Mouse (Mus musculus): ENCODE measurements at regions not wholly inside any gene's neighbourhood (a gene's known extent, or its start where the extent isn't known, plus 50 kb on each side); places are given as distances from the start of the nearest gene placed in this dataset.

- Histone ChIP-seq H3K27me3 (ENCODE audit: control insufficient read depth, insufficient read depth, low read length) (no peaks in the 10 kb centered on the region), H3K9me3 (replicated peaks; ENCODE audit: control insufficient read depth, low read length) (no peaks in the 10 kb centered on the region), H3K4me2 (ENCODE audit: low read depth, low read length) (no peak overlapping the region), H3K4me1 (ENCODE audit: control insufficient read depth, insufficient read depth) (no peaks in the 10 kb centered on the region), H3K9ac (replicated peaks; ENCODE audit: low read depth, low read length) (no peak overlapping the region), H3K27ac (ENCODE audit: low read depth) (no peak overlapping the region), H3K4me3 (ENCODE audit: low read depth, low read length) (no peak overlapping the region), H3K36me3 (replicated peaks; ENCODE audit: control insufficient read depth, insufficient read depth, low read length) (no peaks in the 10 kb centered on the region)
- 62% methylated on average over 5 of the region's 5 CpGs for WGBS
- TF ChIP-seq EP300 (IDR thresholded peaks at IDR 0.05; ENCODE audit: low read depth) (no peak), CTCF (IDR thresholded peaks at IDR 0.05; ENCODE audit: low read depth) (no peak)
- no peak for ATAC-seq (ENCODE audit: insufficient read depth, low read depth)
- DNase-seq (ENCODE audit: low spot score) = no peak
Observed at GRCm38 (mm10) chr13:106738011-106738410, 198.7 kb downstream of the Ipo11 start.

- TF ChIP-seq EP300 (IDR thresholded peaks at IDR 0.05; ENCODE audit: low read depth) (no peak), CTCF (IDR thresholded peaks at IDR 0.05; ENCODE audit: low read depth) (no peak)
- DNase-seq (ENCODE audit: low spot score) (no peak), ATAC-seq (ENCODE audit: insufficient read depth, low read depth) (no peak)
- Histone ChIP-seq H3K27ac (ENCODE audit: low read depth) (no peak overlapping the region), H3K4me2 (ENCODE audit: low read depth, low read length) (no peak overlapping the region), H3K9me3 (replicated peaks; ENCODE audit: control insufficient read depth, low read length) (no peaks in the 10 kb centered on the region), H3K36me3 (replicated peaks; ENCODE audit: control insufficient read depth, insufficient read depth, low read length) (no peaks in the 10 kb centered on the region), H3K4me3 (ENCODE audit: low read depth, low read length) (no peak overlapping the region), H3K4me1 (ENCODE audit: control insufficient read depth, insufficient read depth) (no peaks in the 10 kb centered on the region), H3K27me3 (ENCODE audit: control insufficient read depth, insufficient read depth, low read length) (no peaks in the 10 kb centered on the region), H3K9ac (replicated peaks; ENCODE audit: low read depth, low read length) (no peak overlapping the region)
- 54% methylated on average over 2 of the region's 2 CpGs for WGBS
Observed at GRCm38 (mm10) chr13:106734323-106734722, 202.4 kb downstream of the Ipo11 start.

GRCm38 (mm10) chr13:106732906-106733305, 203.9 kb downstream of the Ipo11 start:
- ATAC-seq (ENCODE audit: insufficient read depth, low read depth) = no peak
- TF ChIP-seq EP300 (IDR thresholded peaks at IDR 0.05; ENCODE audit: low read depth) = no peak
- no peak for TF ChIP-seq CTCF (IDR thresholded peaks at IDR 0.05; ENCODE audit: low read depth)
- H3K4me2 ChIP-seq (ENCODE audit: low read depth, low read length) = no peak overlapping the region
- no peak overlapping the region for H3K9ac ChIP-seq (replicated peaks; ENCODE audit: low read depth, low read length)
- DNase-seq (ENCODE audit: low spot score) = no peak
- 78% methylated on average over 1 of the region's 1 CpGs for WGBS
- no peaks in the 10 kb centered on the region for H3K9me3 ChIP-seq (replicated peaks; ENCODE audit: control insufficient read depth, low read length)
- H3K4me3 ChIP-seq (ENCODE audit: low read depth, low read length) = no peak overlapping the region
- no peaks in the 10 kb centered on the region for H3K36me3 ChIP-seq (replicated peaks; ENCODE audit: control insufficient read depth, insufficient read depth, low read length)
- H3K27me3 ChIP-seq (ENCODE audit: control insufficient read depth, insufficient read depth, low read length) = no peaks in the 10 kb centered on the region
- no peaks in the 10 kb centered on the region for H3K4me1 ChIP-seq (ENCODE audit: control insufficient read depth, insufficient read depth)
- no peak overlapping the region for H3K27ac ChIP-seq (ENCODE audit: low read depth)

GRCm38 (mm10) chr13:106723315-106723714, 213.4 kb downstream of the Ipo11 start:
- no peak for TF ChIP-seq EP300 (IDR thresholded peaks at IDR 0.05; ENCODE audit: low read depth)
- TF ChIP-seq CTCF (IDR thresholded peaks at IDR 0.05; ENCODE audit: low read depth) = no peak
- H3K9me3 ChIP-seq (replicated peaks; ENCODE audit: control insufficient read depth, low read length) = no peaks in the 10 kb centered on the region
- no peak overlapping the region for H3K4me2 ChIP-seq (ENCODE audit: low read depth, low read length)
- H3K9ac ChIP-seq (replicated peaks; ENCODE audit: low read depth, low read length) = no peak overlapping the region
- H3K36me3 ChIP-seq (replicated peaks; ENCODE audit: control insufficient read depth, insufficient read depth, low read length) = no peaks in the 10 kb centered on the region
- H3K4me1 ChIP-seq (ENCODE audit: control insufficient read depth, insufficient read depth) = no peaks in the 10 kb centered on the region
- ATAC-seq (ENCODE audit: insufficient read depth, low read depth) (no peak), DNase-seq (ENCODE audit: low spot score) (no peak)
- H3K27ac ChIP-seq (ENCODE audit: low read depth) = no peak overlapping the region
- 73% methylated on average over 1 of the region's 1 CpGs for WGBS
- H3K27me3 ChIP-seq (ENCODE audit: control insufficient read depth, insufficient read depth, low read length) = no peaks in the 10 kb centered on the region
- H3K4me3 ChIP-seq (ENCODE audit: low read depth, low read length) = no peak overlapping the region

GRCm38 (mm10) chr13:106721167-106721566, 215.6 kb downstream of the Ipo11 start:
- no peak for ATAC-seq (ENCODE audit: insufficient read depth, low read depth)

GRCm38 (mm10) chr13:106715771-106716170, 221.0 kb downstream of the Ipo11 start:
- H3K27ac ChIP-seq (ENCODE audit: low read depth) = no peak overlapping the region
- no peak overlapping the region for H3K9ac ChIP-seq (replicated peaks; ENCODE audit: low read depth, low read length)
- WGBS = 54% methylated on average over 2 of the region's 2 CpGs
- H3K9me3 ChIP-seq (replicated peaks; ENCODE audit: control insufficient read depth, low read length) = no peaks in the 10 kb centered on the region
- no peak overlapping the region for H3K4me2 ChIP-seq (ENCODE audit: low read depth, low read length)
- H3K4me1 ChIP-seq (ENCODE audit: control insufficient read depth, insufficient read depth) = no peaks in the 10 kb centered on the region
- no peaks in the 10 kb centered on the region for H3K27me3 ChIP-seq (ENCODE audit: control insufficient read depth, insufficient read depth, low read length)
- H3K36me3 ChIP-seq (replicated peaks; ENCODE audit: control insufficient read depth, insufficient read depth, low read length) = no peaks in the 10 kb centered on the region
- H3K4me3 ChIP-seq (ENCODE audit: low read depth, low read length) = no peak overlapping the region
- DNase-seq (ENCODE audit: low spot score) (no peak), ATAC-seq (ENCODE audit: insufficient read depth, low read depth) (no peak)
- peak; percentile 47 for TF ChIP-seq CTCF (IDR thresholded peaks at IDR 0.05; ENCODE audit: low read depth)
- TF ChIP-seq EP300 (IDR thresholded peaks at IDR 0.05; ENCODE audit: low read depth) = no peak

More at GRCm38 (mm10) chr13:106721167-106721566, 215.6 kb downstream of the Ipo11 start:
- no peak for TF ChIP-seq EP300 (IDR thresholded peaks at IDR 0.05; ENCODE audit: low read depth)
- peak; percentile 41 for TF ChIP-seq CTCF (IDR thresholded peaks at IDR 0.05; ENCODE audit: low read depth)
- no peak for DNase-seq (ENCODE audit: low spot score)
- Histone ChIP-seq H3K9me3 (replicated peaks; ENCODE audit: control insufficient read depth, low read length) (no peaks in the 10 kb centered on the region), H3K27me3 (ENCODE audit: control insufficient read depth, insufficient read depth, low read length) (no peaks in the 10 kb centered on the region), H3K27ac (ENCODE audit: low read depth) (no peak overlapping the region), H3K9ac (replicated peaks; ENCODE audit: low read depth, low read length) (no peak overlapping the region), H3K4me2 (ENCODE audit: low read depth, low read length) (no peak overlapping the region), H3K4me1 (ENCODE audit: control insufficient read depth, insufficient read depth) (no peaks in the 10 kb centered on the region), H3K4me3 (ENCODE audit: low read depth, low read length) (no peak overlapping the region), H3K36me3 (replicated peaks; ENCODE audit: control insufficient read depth, insufficient read depth, low read length) (no peaks in the 10 kb centered on the region)
- WGBS = 85% methylated on average over 1 of the region's 1 CpGs
